Mouse (Mus musculus) yolk sac, embryonic 10.5 days (tissue): ENCODE data around the gene Il1a.

ENCODE experiments used
- DNase-seq: peaks from one replicate; pipeline ENCODE4 v3.0.0-alpha.2; 2017; ENCODE audit warnings: low spot score

The Il1a gene

GRCm38 (mm10) chr2:129309836-129310235, at the start of gene Il1a:
Il1a (minus strand) TSS chr2:129309972.
- no peak for DNase-seq

- DNase-seq, result no peak
Measured at GRCm38 (mm10) chr2:129338138-129338621, 28.4 kb upstream of the Il1a start.

GRCm38 (mm10) chr2:129333471-129333870, 23.7 kb upstream of the Il1a start:
- DNase-seq, result no peak

- no peak for DNase-seq
Measured at GRCm38 (mm10) chr2:129330540-129330939, 20.8 kb upstream of the Il1a start.

- DNase-seq, result no peak
Measured at GRCm38 (mm10) chr2:129330024-129330423, 20.3 kb upstream of the Il1a start.

GRCm38 (mm10) chr2:129328238-129328637, 18.5 kb upstream of the Il1a start:
- DNase-seq, result no peak

- no peak for DNase-seq
Measured at GRCm38 (mm10) chr2:129324216-129324615, 14.4 kb upstream of the Il1a start.

GRCm38 (mm10) chr2:129322117-129322635, 12.4 kb upstream of the Il1a start:
- DNase-seq, result no peak

GRCm38 (mm10) chr2:129320033-129320605, 10.3 kb upstream of the Il1a start:
- no peak for DNase-seq

- DNase-seq, result no peak
Measured at GRCm38 (mm10) chr2:129315831-129316230, 6.1 kb upstream of the Il1a start.

GRCm38 (mm10) chr2:129314880-129315279, 5.1 kb upstream of the Il1a start:
- DNase-seq, result no peak

GRCm38 (mm10) chr2:129313934-129314333, 4.2 kb upstream of the Il1a start:
- DNase-seq, result no peak

- DNase-seq, result no peak
Measured at GRCm38 (mm10) chr2:129306020-129306419, 3.8 kb downstream of the Il1a start.

- DNase-seq, result no peak
Measured at GRCm38 (mm10) chr2:129297589-129297982, 12.2 kb downstream of the Il1a start.

- DNase-seq, result peak; percentile 97
Measured at GRCm38 (mm10) chr2:129296671-129297588, 12.8 kb downstream of the Il1a start, which contains the start of gene Ckap2l. Ckap2l (minus strand) TSS chr2:129297212.

GRCm38 (mm10) chr2:129296086-129296485, 13.7 kb downstream of the Il1a start:
- DNase-seq, result no peak

- DNase-seq, result no peak
Measured at GRCm38 (mm10) chr2:129295075-129295474, 14.7 kb downstream of the Il1a start.

GRCm38 (mm10) chr2:129273823-129274222, 35.9 kb downstream of the Il1a start:
- DNase-seq, result no peak

GRCm38 (mm10) chr2:129270621-129271020, 39.2 kb downstream of the Il1a start:
- DNase-seq, result no peak

GRCm38 (mm10) chr2:129269986-129270385, 39.8 kb downstream of the Il1a start:
- DNase-seq, result no peak

GRCm38 (mm10) chr2:129269161-129269643, 40.6 kb downstream of the Il1a start:
- no peak for DNase-seq

- no peak for DNase-seq
Measured at GRCm38 (mm10) chr2:129267738-129268137, 42.0 kb downstream of the Il1a start.

- no peak for DNase-seq
Measured at GRCm38 (mm10) chr2:129265316-129265715, 44.5 kb downstream of the Il1a start.
